ENCODE assay signal across 8 mouse cellular contexts in genomic region chr4:119195582-119196320, GRCm38 (mm10). TPM values are rescaled to one million over a fixed set of nuclear protein-coding genes. Genes with fewer than 3 reads are reported as not detected.
DNase-seq lines count a peak whose midpoint lies in the region; ATAC-seq and TF ChIP-seq lines count a peak whose summit lies in the region.

No protein-coding gene starts in this region.

- H3K4me3 ChIP-seq in erythroblast, embryonic 14.5 days (replicated peaks) = peak overlapping the region; percentile 73
- H3K4me3 ChIP-seq in limb, embryonic 13.5 days = peak overlapping the region; percentile 80
- H3K4me3 ChIP-seq in olfactory bulb, adult 2 months (ENCODE audit: insufficient read depth, low read depth, low read length) = peak overlapping the region; percentile 67

- H3K4me1 ChIP-seq in erythroblast, embryonic 14.5 days (ENCODE audit: control insufficient read depth) = peaks cover 88% of the 10 kb centered on the region
- peaks cover 28% of the 10 kb centered on the region for H3K4me1 ChIP-seq in limb, embryonic 13.5 days
- H3K4me1 ChIP-seq in olfactory bulb, adult 2 months (ENCODE audit: control insufficient read depth, insufficient read depth, low read length) = peaks cover 8% of the 10 kb centered on the region; the same call in 1 of the 2 replicates

- peak; percentile 60 for ATAC-seq in frontal cortex, adult (ENCODE audit: low TSS enrichment)
- ATAC-seq in CD4-positive, CD25-positive, alpha-beta regulatory T cell, adult 4 months = peak; percentile 59
- no peak for ATAC-seq in limb, embryonic 13.5 days (ENCODE audit: low FRiP score, low read depth)

- H3K9me3 ChIP-seq in erythroblast, embryonic 14.5 days (ENCODE audit: control insufficient read depth, low read length) = no peaks in the 10 kb centered on the region
- no peaks in the 10 kb centered on the region for H3K9me3 ChIP-seq in limb, embryonic 13.5 days

- TF ChIP-seq POLR2A in olfactory bulb, adult 2 months (IDR thresholded peaks at IDR 0.05; ENCODE audit: insufficient read depth, low read depth, low read length) = no peak

- DNase-seq in frontal cortex, postnatal 10 days (ENCODE audit: low spot score in 2 of 2) = no peak
- DNase-seq in adrenal gland, postnatal 36 days = no peak
- DNase-seq in spleen, postnatal 14 days (ENCODE audit: low spot score in 2 of 2) = no peak

- H3K9ac ChIP-seq in limb, embryonic 13.5 days = peak overlapping the region; percentile 88

- peak overlapping the region; percentile 70 for H3K4me2 ChIP-seq in limb, embryonic 13.5 days (replicated peaks)

- no peaks in the 10 kb centered on the region for H3K27me3 ChIP-seq in erythroblast, embryonic 14.5 days (ENCODE audit: control insufficient read depth)
- H3K27me3 ChIP-seq in limb, embryonic 13.5 days = no peaks in the 10 kb centered on the region

- WGBS in limb, embryonic 13.5 days = 8% methylated on average over 18 of the region's 18 CpGs
- WGBS in olfactory bulb, adult 2 months = 9% methylated on average over 17 of the region's 18 CpGs

- peaks cover 41% of the 10 kb centered on the region for H3K36me3 ChIP-seq in erythroblast, embryonic 14.5 days (ENCODE audit: control insufficient read depth)
- H3K36me3 ChIP-seq in limb, embryonic 13.5 days = peaks cover 19% of the 10 kb centered on the region

- TF ChIP-seq CTCF in olfactory bulb, adult 2 months (IDR thresholded peaks at IDR 0.05; ENCODE audit: insufficient read depth, low read depth, low read length) = no peak

- peak overlapping the region; percentile 80 for H3K27ac ChIP-seq in limb, embryonic 13.5 days
- H3K27ac ChIP-seq in olfactory bulb, adult 2 months (ENCODE audit: insufficient read depth, low read depth, low read length) = no peak overlapping the region

RNA-seq across cellular contexts. Expression of gene Svbp, which starts 0.6 kb away (rescaled TPM):
- polyA plus RNA-seq in CD4-positive, CD25-positive, alpha-beta regulatory T cell, adult 4 months (2017; shearing (Covaris generic)) = 10 to 100 TPM; 53.0 to 54.8 TPM
- 49.7 and 52.4 TPM in 2 replicates for polyA plus RNA-seq in erythroblast, embryonic 14.5 days (2012)
- polyA plus RNA-seq in limb, embryonic 13.5 days (2015; fragmentation: Nextera tagmentation; extraction: Ambion mirVana) = 223 and 237 TPM in 2 replicates
- not detected in 2 replicates for polyA plus RNA-seq in olfactory bulb, adult 2 months (2012; ENCODE audit: insufficient read depth, insufficient read length, low replicate concordance, missing spikeins)
- total RNA-seq in adrenal gland, postnatal 36 days (2021) = 10 to 100 TPM; 17.1 to 19.2 TPM

RNA-seq across cellular contexts. Expression of gene Ermap, which starts 5.9 kb away (rescaled TPM):
- polyA plus RNA-seq in CD4-positive, CD25-positive, alpha-beta regulatory T cell, adult 4 months (2017; shearing (Covaris generic)) = not detected
- polyA plus RNA-seq in erythroblast, embryonic 14.5 days (2012) = 27.7 and 29.4 TPM in 2 replicates
- polyA plus RNA-seq in limb, embryonic 13.5 days (2015; fragmentation: Nextera tagmentation; extraction: Ambion mirVana) = 1.5 and 3.6 TPM in 2 replicates
- polyA plus RNA-seq in olfactory bulb, adult 2 months (2012; ENCODE audit: insufficient read depth, insufficient read length, low replicate concordance, missing spikeins) = not detected in 2 replicates
- under 1 TPM in 1 of 2 experiments, not detected in 1; 0.10 TPM for total RNA-seq in adrenal gland, postnatal 36 days (2021)

RNA-seq across cellular contexts. Expression of gene Zfp691, which starts 21.8 kb away (rescaled TPM):
- polyA plus RNA-seq in CD4-positive, CD25-positive, alpha-beta regulatory T cell, adult 4 months (2017; shearing (Covaris generic)) = 1 to 10 TPM; 3.5 to 4.8 TPM
- 1.8 and 2.0 TPM in 2 replicates for polyA plus RNA-seq in erythroblast, embryonic 14.5 days (2012)
- 8.6 and 9.5 TPM in 2 replicates for polyA plus RNA-seq in limb, embryonic 13.5 days (2015; fragmentation: Nextera tagmentation; extraction: Ambion mirVana)
- polyA plus RNA-seq in olfactory bulb, adult 2 months (2012; ENCODE audit: insufficient read depth, insufficient read length, low replicate concordance, missing spikeins) = not detected in 2 replicates
- 10 to 100 TPM; 11.5 to 12.4 TPM for total RNA-seq in adrenal gland, postnatal 36 days (2021)

RNA-seq across cellular contexts. Expression of gene Tmem269, which starts 22.3 kb away (rescaled TPM):
- polyA plus RNA-seq in CD4-positive, CD25-positive, alpha-beta regulatory T cell, adult 4 months (2017; shearing (Covaris generic)) = not detected
- polyA plus RNA-seq in erythroblast, embryonic 14.5 days (2012) = not detected in 2 replicates
- polyA plus RNA-seq in limb, embryonic 13.5 days (2015; fragmentation: Nextera tagmentation; extraction: Ambion mirVana) = 0.11 TPM in 1 of 2 replicates, not detected in the other
- polyA plus RNA-seq in olfactory bulb, adult 2 months (2012; ENCODE audit: insufficient read depth, insufficient read length, low replicate concordance, missing spikeins) = not detected in 2 replicates
- not detected for total RNA-seq in adrenal gland, postnatal 36 days (2021)

RNA-seq across cellular contexts. Expression of gene AU022252, which starts 36.8 kb away (rescaled TPM):
- polyA plus RNA-seq in CD4-positive, CD25-positive, alpha-beta regulatory T cell, adult 4 months (2017; shearing (Covaris generic)) = 1 to 10 TPM; 6.2 to 9.6 TPM
- polyA plus RNA-seq in erythroblast, embryonic 14.5 days (2012) = 1.0 and 1.4 TPM in 2 replicates
- polyA plus RNA-seq in limb, embryonic 13.5 days (2015; fragmentation: Nextera tagmentation; extraction: Ambion mirVana) = 39.9 and 40.7 TPM in 2 replicates
- not detected in 2 replicates for polyA plus RNA-seq in olfactory bulb, adult 2 months (2012; ENCODE audit: insufficient read depth, insufficient read length, low replicate concordance, missing spikeins)
- 10 to 100 TPM; 25.8 to 26.6 TPM for total RNA-seq in adrenal gland, postnatal 36 days (2021)

Comparison
In these comparisons a context has a peak if more than half of its experiments do, and no peak if none do; other contexts are left out.
1. RNA of gene Svbp, which starts 0.6 kb away (polyA plus RNA-seq): 223 to 237 TPM in limb, embryonic 13.5 days, 53.0 to 54.8 TPM in CD4-positive, CD25-positive, alpha-beta regulatory T cell, adult 4 months and 49.7 to 52.4 TPM in erythroblast, embryonic 14.5 days; not detected in olfactory bulb, adult 2 months; every median in the first group is over 10 times any median in the second.
2. Peak in every context shown above with its lines, with median percentiles within 50 percentile points of each other: H3K4me3 ChIP-seq.